Comparison of ENCODE assay signal across 9 mouse cellular contexts in genomic region chr5:113179451-113179842, GRCm38 (mm10). TPM values are rescaled to one million over a fixed set of nuclear protein-coding genes. Genes with fewer than 3 reads are reported as not detected.
DNase-seq lines count a peak whose midpoint lies in the region; ATAC-seq and TF ChIP-seq lines count a peak whose summit lies in the region.
"Had no signal": no experiment of that assay in that cellular context is flagged by ENCODE, and none has a peak within 500 bp of the region (broad histone marks: within the 10 kb centered on the region; RNA-seq: fewer than 3 reads in every experiment).

No protein-coding gene starts in this region.

- H3K4me3 ChIP-seq in kidney, adult 2 months (ENCODE audit: insufficient read depth, low read depth, low read length), result no peak overlapping the region
- peak overlapping the region; percentile 28 for H3K4me3 ChIP-seq in intestine, embryonic 14.5 days (ENCODE audit: low read depth, low read length)
- peak overlapping the region; percentile 12; the same call in 1 of the 2 replicates for H3K4me3 ChIP-seq in midbrain, embryonic 14.5 days (replicated peaks; ENCODE audit: low read depth, low read length)
- H3K4me3 ChIP-seq in layer of hippocampus, adult 2 months, result no peak overlapping the region; the same call in 1 of the 2 replicates

- TF ChIP-seq CTCF in kidney, adult 2 months (conservative IDR thresholded peaks at IDR 0.05; ENCODE audit: insufficient read depth, insufficient read length, low read depth, low read length), result no peak
- no peak for TF ChIP-seq CTCF in layer of hippocampus, adult 2 months (conservative IDR thresholded peaks at IDR 0.05)

- peaks cover 2% of the 10 kb centered on the region; the same call in 1 of the 2 replicates for H3K4me1 ChIP-seq in kidney, adult 2 months (ENCODE audit: control insufficient read depth, insufficient read depth, low read length)
- peaks cover 11% of the 10 kb centered on the region; the same call in 1 of the 2 replicates for H3K4me1 ChIP-seq in intestine, embryonic 14.5 days (replicated peaks; ENCODE audit: control insufficient read depth, insufficient read depth, low read length)
- H3K4me1 ChIP-seq in midbrain, embryonic 14.5 days (ENCODE audit: control insufficient read depth, insufficient read depth, low read length), result peaks cover 8% of the 10 kb centered on the region

- WGBS in kidney, adult 2 months, result 41% methylated on average over 6 of the region's 9 CpGs
- 16% methylated on average over 3 of the region's 9 CpGs for WGBS in intestine, embryonic 14.5 days
- WGBS in midbrain, embryonic 14.5 days, result 5% methylated on average over 7 of the region's 9 CpGs

- no peaks in the 10 kb centered on the region; the same call in 1 of the 2 replicates for H3K36me3 ChIP-seq in kidney, adult 2 months (ENCODE audit: control insufficient read depth, insufficient read depth, low read length)
- no peaks in the 10 kb centered on the region for H3K36me3 ChIP-seq in intestine, embryonic 14.5 days (ENCODE audit: control insufficient read depth, insufficient read depth, low read length)
- H3K36me3 ChIP-seq in midbrain, embryonic 14.5 days (ENCODE audit: control insufficient read depth, insufficient read depth, low read length), result no peaks in the 10 kb centered on the region

- no peak for TF ChIP-seq POLR2A in kidney, adult 2 months (IDR thresholded peaks at IDR 0.05; ENCODE audit: low read depth, low read length)

- no peaks in the 10 kb centered on the region for H3K9me3 ChIP-seq in intestine, embryonic 14.5 days (ENCODE audit: control insufficient read depth, low read length)
- no peaks in the 10 kb centered on the region for H3K9me3 ChIP-seq in midbrain, embryonic 14.5 days (ENCODE audit: control insufficient read depth, low read length)

- no peak overlapping the region for H3K27ac ChIP-seq in kidney, adult 2 months (ENCODE audit: insufficient read depth, low read depth, low read length)
- H3K27ac ChIP-seq in intestine, embryonic 14.5 days (ENCODE audit: low read depth), result peak overlapping the region; percentile 87
- H3K27ac ChIP-seq in midbrain, embryonic 14.5 days (replicated peaks; ENCODE audit: low read depth, low read length), result 0 out of 2 replicates have a peak overlapping the region, but pooled peaks have one; percentile 3
- H3K27ac ChIP-seq in layer of hippocampus, adult 2 months, result no peak overlapping the region

- DNase-seq in kidney, adult 2 months, result peak; percentile 26
- DNase-seq in kidney, adult 9 months, result no peak
- peak; percentile 42 for DNase-seq in embryo, embryonic 9.5 days (ENCODE audit: extremely low spot score)
- DNase-seq in intestine, embryonic 14.5 days (ENCODE audit: low spot score), result no peak
- peak; percentile 50 for DNase-seq in midbrain, embryonic 14.5 days
- DNase-seq in layer of hippocampus, adult 2 months (ENCODE audit: low spot score in 2 of 2), result no peak
- no peak for DNase-seq in adrenal gland, postnatal 10 days

- ATAC-seq in intestine, embryonic 14.5 days (replicated peaks; ENCODE audit: low FRiP score, low TSS enrichment, low read depth), result no peak; the same call in 1 of the 2 replicates
- ATAC-seq in midbrain, embryonic 14.5 days (ENCODE audit: low FRiP score, low TSS enrichment), result no peak
- ATAC-seq in erythroblast, adult 5-6 weeks (replicated peaks; ENCODE audit: low FRiP score, poor library complexity, severe bottlenecking), result no peak

- H3K9ac ChIP-seq in intestine, embryonic 14.5 days (ENCODE audit: low read length), result peak overlapping the region; percentile 25; the same call in 1 of the 2 replicates
- peak overlapping the region; percentile 34; the same call in 1 of the 2 replicates for H3K9ac ChIP-seq in midbrain, embryonic 14.5 days (replicated peaks; ENCODE audit: low read length)

- peak overlapping the region; percentile 49 for H3K4me2 ChIP-seq in intestine, embryonic 14.5 days (ENCODE audit: low read length)
- H3K4me2 ChIP-seq in midbrain, embryonic 14.5 days (ENCODE audit: low read length), result peak overlapping the region; percentile 48

- H3K27me3 ChIP-seq in kidney, adult 2 months (replicated peaks; ENCODE audit: control insufficient read depth, insufficient read depth, low read length), result no peaks in the 10 kb centered on the region
- H3K27me3 ChIP-seq in intestine, embryonic 14.5 days (replicated peaks; ENCODE audit: control insufficient read depth, insufficient read depth, low read length), result no peaks in the 10 kb centered on the region
- H3K27me3 ChIP-seq in midbrain, embryonic 14.5 days (ENCODE audit: control insufficient read depth, insufficient read depth, low read length), result no peaks in the 10 kb centered on the region

RNA-seq across cellular contexts. Expression of gene 2900026A02Rik, which starts 41.6 kb away (rescaled TPM):
- polyA plus RNA-seq in kidney, adult 2 months (2012; rRNA removed), result 14.3 and 15.0 TPM in 2 replicates
- 6.9 TPM in 2 replicates for polyA plus RNA-seq in intestine, embryonic 14.5 days (2014; fragmentation: Nextera tagmentation; extraction: Ambion mirVana)
- polyA plus RNA-seq in midbrain, embryonic 14.5 days (2014; fragmentation: Nextera tagmentation; extraction: Ambion mirVana), result 1.6 and 2.1 TPM in 2 replicates
- 10 to 100 TPM; 60.2 to 62.1 TPM for total RNA-seq in layer of hippocampus, adult 2 months (2021)
- total RNA-seq in adrenal gland, postnatal 10 days (2021), result 10 to 100 TPM; 23.0 to 23.1 TPM
- total RNA-seq in erythroblast, adult 5-6 weeks (2015; ENCODE audit: low replicate concordance), result 0.42 and 1.2 TPM in 2 replicates
- total RNA-seq in erythroblast, adult 5-6 weeks (2017; ENCODE audit: low replicate concordance), result 0.28 and 0.85 TPM in 2 replicates

RNA-seq across cellular contexts. Expression of gene Tmem211, which starts 47.3 kb away (rescaled TPM):
- not detected in 2 replicates for polyA plus RNA-seq in kidney, adult 2 months (2012; rRNA removed)
- polyA plus RNA-seq in intestine, embryonic 14.5 days (2014; fragmentation: Nextera tagmentation; extraction: Ambion mirVana), result not detected in 2 replicates
- polyA plus RNA-seq in midbrain, embryonic 14.5 days (2014; fragmentation: Nextera tagmentation; extraction: Ambion mirVana), result 0.15 TPM in 1 of 2 replicates, not detected in the other
- not detected for total RNA-seq in layer of hippocampus, adult 2 months (2021)
- total RNA-seq in adrenal gland, postnatal 10 days (2021), result not detected
- total RNA-seq in erythroblast, adult 5-6 weeks (2015; ENCODE audit: low replicate concordance), result not detected in 2 replicates
- total RNA-seq in erythroblast, adult 5-6 weeks (2017; ENCODE audit: low replicate concordance), result not detected in 2 replicates
- polyA plus RNA-seq: large intestine, adult 2 months had no signal

Comparison
In these comparisons a context has a peak if more than half of its experiments do, and no peak if none do; other contexts are left out.
1. DNase-seq: peak in kidney, adult 2 months (single experiment), embryo, embryonic 9.5 days (single experiment) and midbrain, embryonic 14.5 days (single experiment); none in kidney, adult 9 months (single experiment), intestine, embryonic 14.5 days (single experiment), layer of hippocampus, adult 2 months (0 of 2) and adrenal gland, postnatal 10 days (single experiment).
2. H3K27ac ChIP-seq: peak in intestine, embryonic 14.5 days (single experiment) and midbrain, embryonic 14.5 days (single experiment); none in kidney, adult 2 months (single experiment) and layer of hippocampus, adult 2 months (single experiment).
3. H3K4me3 ChIP-seq: peak in intestine, embryonic 14.5 days (single experiment) and midbrain, embryonic 14.5 days (single experiment); none in kidney, adult 2 months (single experiment) and layer of hippocampus, adult 2 months (single experiment).
4. RNA of gene 2900026A02Rik, which starts 41.6 kb away (total RNA-seq): 60.2 to 62.1 TPM in layer of hippocampus, adult 2 months and 23.0 to 23.1 TPM in adrenal gland, postnatal 10 days; 0.28 to 1.2 TPM in erythroblast, adult 5-6 weeks; every median in the first group is over 10 times any median in the second.